Mouse (Mus musculus) liver, postnatal 0 days (tissue): ENCODE measurements around the gene Olfr1016.

Experiments
- CTCF ChIP-seq: sonication (generic); IDR thresholded peaks from 2 replicates; pipeline ENCODE4 v1.5.1; 2016; ENCODE audit warnings: antibody characterized with exemption, low read depth
- EP300 ChIP-seq: IDR thresholded peaks from 2 replicates; pipeline ENCODE4 v1.6.1; 2016; ENCODE audit warnings: antibody characterized with exemption, low read depth, mild to moderate bottlenecking

- no peak for TF ChIP-seq CTCF
- no peak for TF ChIP-seq EP300
Measured at GRCm38 (mm10) chr2:85845383-85845782, 43.0 kb upstream of the Olfr1016 start, which contains the start of gene Olfr1019.
